Mouse (Mus musculus) cortical plate, adult 2 months (tissue): Measurements from ENCODE around the gene Galns.

Experiments
- CTCF ChIP-seq: fragments of 200-500 bp; IDR thresholded peaks from 2 replicates; pipeline ENCODE4 v1.5.1; 2011; ENCODE audit warnings: mild to moderate bottlenecking, control low read depth, low read length; ENCODE audit not compliant: insufficient read depth; ENCODE audit errors: extremely low read depth
- POLR2A ChIP-seq: fragments of 200-500 bp; IDR thresholded peaks from 2 replicates; pipeline ENCODE4 v1.6.1; 2011; ENCODE audit warnings: mild to moderate bottlenecking, low read length, control low read depth; ENCODE audit not compliant: insufficient read depth; ENCODE audit errors: extremely low read depth

DNA sequence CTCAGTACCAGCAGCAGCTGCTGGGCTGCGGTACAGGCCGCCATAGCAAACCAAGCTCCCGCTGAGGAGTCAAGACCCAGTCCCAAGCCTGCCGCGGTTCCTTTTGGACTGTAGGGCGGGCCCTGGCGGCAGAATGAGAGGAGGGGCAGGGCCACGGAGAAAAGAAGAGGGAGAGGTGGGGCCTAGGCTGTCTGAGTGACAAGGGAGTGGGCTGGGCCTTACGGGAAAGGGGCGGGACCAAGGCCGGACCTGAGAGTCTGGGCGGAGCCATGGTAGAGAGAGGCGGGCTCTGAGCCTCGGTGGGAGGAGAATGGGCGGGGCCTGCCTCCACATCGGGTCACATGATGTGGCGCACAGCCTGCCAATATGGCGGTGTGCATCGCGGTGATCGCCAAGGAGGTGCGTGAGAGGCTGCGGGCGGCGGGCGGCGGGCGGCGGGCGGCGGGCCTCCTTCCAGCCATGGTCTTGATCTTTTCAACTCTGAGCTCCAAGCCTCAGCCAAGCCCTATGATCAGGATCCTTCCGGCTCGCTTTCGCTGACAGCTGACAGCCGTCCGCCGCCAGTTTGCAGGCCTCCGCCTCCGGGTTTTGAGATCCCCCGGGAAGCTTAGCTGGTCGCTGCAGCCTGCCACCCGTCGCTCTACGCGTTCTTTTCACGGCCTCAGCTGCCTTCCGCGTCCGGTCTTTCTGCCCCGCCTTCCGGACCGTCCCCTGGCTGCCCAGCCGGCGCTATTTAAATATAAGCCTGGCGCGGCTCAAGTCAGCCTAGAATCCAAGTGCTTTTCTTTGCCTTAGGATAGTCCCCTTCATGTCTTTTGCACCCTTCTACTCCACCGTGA lies at the start of gene Galns, which contains the start of gene Trappc2l:
- TF ChIP-seq CTCF: no peak
- TF ChIP-seq POLR2A: peak; percentile 71
